Mouse (Mus musculus) T-helper 1 cell (primary cell): ENCODE measurements around the gene Fam120a.

Source experiments
- in situ Hi-C: fragments of 300-600 bp; cut with MboI, MseI; formaldehyde crosslinking; loops from one replicate; pipeline ENCODE4 v1.15.1; 2025; ENCODE audit warnings: high pct_unique_total_duplicates

Fam120a gene

GRCm38 (mm10) chr13:48967956-48968749 is at the start of gene Fam120a:
Gene Fam120a (minus strand): TSS chr13:48968017.
- in situ Hi-C loops, result no loop called here

GRCm38 (mm10) chr13:49017375-49017774 is 49.6 kb upstream of the Fam120a start:
- in situ Hi-C loops, result no loop called here

GRCm38 (mm10) chr13:49016311-49016761 is 48.5 kb upstream of the Fam120a start:
- in situ Hi-C loops, result no loop called here

- in situ Hi-C loops, result no loop called here
Observed at GRCm38 (mm10) chr13:49015366-49016306, 47.8 kb upstream of the Fam120a start.

- in situ Hi-C loops, result no loop called here
Observed at GRCm38 (mm10) chr13:49013206-49013794, 45.5 kb upstream of the Fam120a start.

GRCm38 (mm10) chr13:49001691-49002090 is 33.9 kb upstream of the Fam120a start:
- in situ Hi-C loops, result no loop called here

- in situ Hi-C loops, result no loop called here
Observed at GRCm38 (mm10) chr13:48998591-48998990, 30.8 kb upstream of the Fam120a start.

- in situ Hi-C loops, result no loop called here
Observed at GRCm38 (mm10) chr13:48996731-48997130, 28.9 kb upstream of the Fam120a start.

- in situ Hi-C loops, result no loop called here
Observed at GRCm38 (mm10) chr13:48994903-48995302, 27.1 kb upstream of the Fam120a start.

GRCm38 (mm10) chr13:48992914-48993313 is 25.1 kb upstream of the Fam120a start:
- in situ Hi-C loops, result no loop called here

GRCm38 (mm10) chr13:48990138-48990537 is 22.3 kb upstream of the Fam120a start:
- in situ Hi-C loops, result no loop called here

- in situ Hi-C loops, result no loop called here
Observed at GRCm38 (mm10) chr13:48982482-48983098, 14.8 kb upstream of the Fam120a start.

- in situ Hi-C loops, result no loop called here
Observed at GRCm38 (mm10) chr13:48979069-48979468, 11.3 kb upstream of the Fam120a start.

- in situ Hi-C loops, result no loop called here
Observed at GRCm38 (mm10) chr13:48977858-48978257, 10.0 kb upstream of the Fam120a start.

GRCm38 (mm10) chr13:48974699-48975098 is 6.9 kb upstream of the Fam120a start:
- in situ Hi-C loops, result no loop called here

GRCm38 (mm10) chr13:48974266-48974665 is 6.4 kb upstream of the Fam120a start:
- in situ Hi-C loops, result no loop called here

- in situ Hi-C loops, result no loop called here
Observed at GRCm38 (mm10) chr13:48973231-48973630, 5.4 kb upstream of the Fam120a start.

GRCm38 (mm10) chr13:48971033-48971432 is 3.2 kb upstream of the Fam120a start:
- in situ Hi-C loops, result no loop called here

GRCm38 (mm10) chr13:48970566-48970965 is 2.7 kb upstream of the Fam120a start:
- in situ Hi-C loops, result no loop called here

- in situ Hi-C loops, result no loop called here
Observed at GRCm38 (mm10) chr13:48968750-48969088, 902 bp upstream of the Fam120a start.
